Mouse (Mus musculus) liver, embryonic 14.5 days (tissue): ENCODE measurements around the gene Cyb561. TPM values are rescaled to one million over a fixed set of nuclear protein-coding genes. Genes with fewer than 3 reads are reported as not detected.

Source experiments
- ATAC-seq: fragments of 200-750 bp; cut with Nextera tagmentation; 2 replicates; pipeline ENCODE4 v1.8.0; 2017; ENCODE audit warnings: moderate number of reproducible peaks, mild to moderate bottlenecking, moderate library complexity; ENCODE audit not compliant: insufficient read depth
- DNase-seq, 3 experiments: peaks; one replicate each; pipeline ENCODE4 v3.0.0-alpha.2; 2012 to 2013; ENCODE audit warnings: low read depth in 3 of 3, low spot score in 3 of 3
- H3K27ac ChIP-seq: fragments of 300-500 bp; sonication (generic); 2 replicates; pipeline ENCODE4 v1.5.1; 2014; ENCODE audit warnings: moderate library complexity, mild to moderate bottlenecking, control low read depth, inconsistent platforms
- H3K27me3 ChIP-seq: fragments of 300-500 bp; sonication (generic); 2 replicates; pipeline ENCODE4 v1.6.1; 2014; ENCODE audit warnings: mild to moderate bottlenecking, low read length, moderate library complexity; ENCODE audit not compliant: control insufficient read depth, insufficient read depth
- H3K36me3 ChIP-seq: fragments of 300-500 bp; sonication (generic); replicated peaks from 2 replicates; pipeline ENCODE4 v1.6.1; 2014; ENCODE audit warnings: low read depth; ENCODE audit not compliant: control insufficient read depth, insufficient read depth
- H3K4me1 ChIP-seq, 2 experiments: fragments of 200-500 bp in 1 of 2; fragments of 300-500 bp in 1 of 2; sonication (generic) in 1 of 2; replicated peaks; 2 replicates each; pipeline ENCODE4 v1.6.1; 2012 to 2014; ENCODE audit warnings: antibody characterized with exemption in 1 of 2, inconsistent platforms in 1 of 2, low read length in 1 of 2; ENCODE audit not compliant: control insufficient read depth in 2 of 2, insufficient read depth in 2 of 2
- H3K4me2 ChIP-seq: fragments of 300-500 bp; sonication (generic); 2 replicates; pipeline ENCODE4 v1.6.1; 2014; ENCODE audit warnings: low read depth, mild to moderate bottlenecking, control low read depth, moderate library complexity
- H3K4me3 ChIP-seq, 2 experiments: fragments of 200-500 bp in 1 of 2; fragments of 300-500 bp in 1 of 2; sonication (generic) in 1 of 2; 2 replicates each; pipeline ENCODE4 v1.5.1; 2012 to 2014; ENCODE audit warnings: low read depth in 2 of 2, low read length in 2 of 2, mild to moderate bottlenecking in 2 of 2, control low read depth in 1 of 2, inconsistent platforms in 1 of 2, moderate library complexity in 1 of 2; ENCODE audit not compliant: insufficient read depth in 1 of 2
- H3K9ac ChIP-seq: fragments of 300-500 bp; sonication (generic); replicated peaks from 2 replicates; pipeline ENCODE4 v1.6.1; 2014; ENCODE audit warnings: mild to moderate bottlenecking, control low read depth, moderate library complexity
- H3K9me3 ChIP-seq: fragments of 300-500 bp; sonication (generic); 2 replicates; pipeline ENCODE4 v1.6.1; 2016; ENCODE audit warnings: low read length, mixed read lengths; ENCODE audit not compliant: control insufficient read depth
- CTCF ChIP-seq: IDR thresholded peaks from 2 replicates; pipeline ENCODE4 v1.5.1; 2016; ENCODE audit warnings: antibody characterized with exemption, low read depth, control low read depth
- EP300 ChIP-seq: IDR thresholded peaks from 2 replicates; pipeline ENCODE4 v1.6.1; 2016; ENCODE audit warnings: antibody characterized with exemption, low read depth
- WGBS: fragments of 180-500 bp; shearing (Covaris S2); extraction: QIAGEN DNeasy Blood & Tissue Kit; methylation state at CpG from one replicate; pipeline ENCODE4 v1.1.7; 2014; ENCODE audit not compliant: insufficient replicate concordance; 5-methylcytosine and 5-hydroxymethylcytosine counted together
- polyA plus RNA-seq, 2 experiments: library from polyadenylated mRNA; depleted of rRNA in 1 of 2; stranded (reverse) in 1 of 2; unstranded in 1 of 2; fragments of >200 nt; fragmentation: Nextera tagmentation in 1 of 2; extraction: Ambion mirVana in 1 of 2; gene quantifications; 2 replicates each; pipeline versions ENCODE4 v1.2.1 to v1.2.3; 2012 to 2014

Cyb561 gene
- polyA plus RNA-seq, 2 experiments: 0.85 to 1.1 TPM

GRCm38 (mm10) chr11:105927065-105928030 lies 25.8 kb downstream of the Cyb561 start:
- TF ChIP-seq CTCF: peak; percentile 91
- no peak for TF ChIP-seq EP300
- WGBS: 52% methylated on average over 14 of the region's 14 CpGs
- H3K27me3 ChIP-seq: no peaks in the 10 kb centered on the region
- H3K9ac ChIP-seq: no peak overlapping the region
- H3K9me3 ChIP-seq: no peaks in the 10 kb centered on the region
- H3K27ac ChIP-seq: no peak overlapping the region
- H3K4me2 ChIP-seq: no peak overlapping the region
- H3K4me1 ChIP-seq: peaks cover 0 to 5% of the 10 kb centered on the region in 2 experiments; a peak in 3 of 4 replicates
- ATAC-seq (no peak), DNase-seq (peak; percentile 41 to 51 (median 47))
- H3K4me3 ChIP-seq: no peak overlapping the region
- H3K36me3 ChIP-seq: no peaks in the 10 kb centered on the region

- no peaks in the 10 kb centered on the region for H3K9me3 ChIP-seq
- DNase-seq (no peak), ATAC-seq (peak; percentile 11; the same call in 1 of the 2 replicates)
- H3K9ac ChIP-seq: no peak overlapping the region
- no peak overlapping the region for H3K4me3 ChIP-seq
- WGBS: 69% methylated on average over 20 of the region's 20 CpGs
- no peak for TF ChIP-seq CTCF
- TF ChIP-seq EP300: no peak
- H3K36me3 ChIP-seq: no peaks in the 10 kb centered on the region
- H3K4me2 ChIP-seq: no peak overlapping the region
- H3K4me1 ChIP-seq: peaks cover 9 to 29% of the 10 kb centered on the region in 2 experiments
- no peaks in the 10 kb centered on the region for H3K27me3 ChIP-seq
- H3K27ac ChIP-seq: no peak overlapping the region
These were observed 30.1 kb downstream of the Cyb561 start for GRCm38 (mm10) chr11:105922769-105923663.

DNA sequence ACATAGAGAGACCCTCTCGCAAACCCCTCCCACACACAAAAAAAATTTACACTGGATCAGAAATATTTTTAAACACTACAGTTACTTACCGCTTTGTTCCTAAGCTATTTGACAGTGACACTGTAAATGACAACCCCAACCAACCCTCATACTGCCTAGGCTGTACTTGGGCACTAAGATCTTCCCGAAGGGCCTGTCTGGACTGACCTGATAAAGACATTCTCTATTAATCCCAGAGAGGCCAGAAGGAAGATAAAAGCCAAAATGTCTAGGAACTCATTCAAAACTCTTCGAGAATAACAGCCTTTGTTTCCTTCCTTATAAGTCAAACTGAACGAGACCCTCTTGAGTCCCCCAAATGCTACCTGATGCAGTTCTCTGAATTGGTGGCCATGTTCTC lies 31.9 kb downstream of the Cyb561 start:
- ATAC-seq: peak; percentile 87
- Histone ChIP-seq H3K4me1 (peaks cover 9 to 29% of the 10 kb centered on the region in 2 experiments), H3K36me3 (no peaks in the 10 kb centered on the region), H3K27ac (no peak overlapping the region; the same call in 1 of the 2 replicates), H3K27me3 (no peaks in the 10 kb centered on the region), H3K4me3 (no peak overlapping the region), H3K9me3 (no peaks in the 10 kb centered on the region), H3K9ac (no peak overlapping the region), H3K4me2 (peak overlapping the region; percentile 19)
- DNase-seq: peak; percentile 42 to 52 (median 47)
- WGBS: 34% methylated on average over 5 of the region's 5 CpGs
- TF ChIP-seq CTCF (no peak), EP300 (peak; percentile 55)

GRCm38 (mm10) chr11:105920836-105921235 lies 32.3 kb downstream of the Cyb561 start:
- Histone ChIP-seq H3K36me3 (no peaks in the 10 kb centered on the region), H3K9ac (no peak overlapping the region), H3K27me3 (no peaks in the 10 kb centered on the region), H3K4me3 (no peak overlapping the region), H3K9me3 (no peaks in the 10 kb centered on the region), H3K4me1 (peaks cover 9 to 29% of the 10 kb centered on the region in 2 experiments), H3K27ac (no peak overlapping the region), H3K4me2 (peak overlapping the region; percentile 19)
- DNase-seq (no peak), ATAC-seq (peak; percentile 79)
- TF ChIP-seq CTCF (no peak), EP300 (no peak)
- WGBS: 64% methylated on average over 2 of the region's 2 CpGs
